Mouse (Mus musculus) splenic B cell, adult 2 months (primary cell): ENCODE data around the gene Helq.
A peak's percentile ranks its signal among the peaks of the same experiment; 100 is the strongest.

Experiments
- DNase-seq: peaks from one replicate; pipeline ENCODE4 v3.0.0-alpha.2; 2011; ENCODE audit warnings: low read depth, low spot score
- H3K27me3 ChIP-seq: 2 replicates; pipeline ENCODE4 v1.6.1; 2012; ENCODE audit warnings: mild to moderate bottlenecking, low read length, moderate library complexity, mixed read lengths; ENCODE audit not compliant: control insufficient read depth, poor library complexity, insufficient read depth, severe bottlenecking
- H3K36me3 ChIP-seq: 2 replicates; pipeline ENCODE4 v1.6.1; 2012; ENCODE audit warnings: mild to moderate bottlenecking, low read length, moderate library complexity, mixed read lengths; ENCODE audit not compliant: control insufficient read depth, poor library complexity, insufficient read depth, severe bottlenecking

Helq gene

DNA sequence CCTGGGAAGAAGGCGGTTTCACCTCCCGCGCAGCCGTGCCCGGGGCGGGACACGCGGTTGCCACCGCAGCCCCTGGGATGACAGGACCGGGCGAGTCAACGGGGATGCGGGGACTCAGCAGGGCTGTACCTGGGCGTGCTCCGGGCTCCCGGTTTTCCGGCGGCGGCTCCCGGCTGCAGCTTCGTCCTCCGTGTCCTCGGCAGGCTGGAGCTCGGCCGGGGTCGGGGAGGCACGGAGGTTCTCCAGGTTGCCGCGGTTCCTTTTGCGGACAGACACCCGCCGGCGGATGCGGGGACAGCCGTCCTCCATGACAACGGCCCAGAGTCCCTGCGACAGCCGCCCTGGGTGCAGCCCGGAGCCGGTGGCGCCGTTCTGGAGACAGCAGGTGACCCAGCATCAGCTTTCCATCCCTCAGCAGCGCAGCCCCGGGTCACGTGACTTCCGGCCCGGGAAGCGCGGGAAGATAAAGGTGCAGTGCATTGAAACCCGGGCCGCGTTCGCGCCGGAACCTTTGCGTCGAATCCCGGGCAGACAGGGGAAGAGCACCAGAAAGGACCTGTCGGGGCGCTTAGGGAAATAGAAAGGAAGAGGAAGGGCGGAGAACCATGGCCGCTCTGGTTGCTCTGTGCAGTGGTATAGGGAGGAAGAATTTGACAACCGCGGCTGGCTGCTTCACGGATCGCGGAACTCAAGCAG is at the start of gene Helq, which contains the start of gene Mrps18c:
Helq (minus strand) TSS at position 434 of the 696 bp plus-strand sequence.
Mrps18c (plus strand) TSS at position 463 of the 696 bp plus-strand sequence.
- no peaks in the 10 kb centered on the region for H3K27me3 ChIP-seq
- peak; percentile 82 for DNase-seq
- peaks cover 6% of the 10 kb centered on the region; the same call in 1 of the 2 replicates for H3K36me3 ChIP-seq

DNA sequence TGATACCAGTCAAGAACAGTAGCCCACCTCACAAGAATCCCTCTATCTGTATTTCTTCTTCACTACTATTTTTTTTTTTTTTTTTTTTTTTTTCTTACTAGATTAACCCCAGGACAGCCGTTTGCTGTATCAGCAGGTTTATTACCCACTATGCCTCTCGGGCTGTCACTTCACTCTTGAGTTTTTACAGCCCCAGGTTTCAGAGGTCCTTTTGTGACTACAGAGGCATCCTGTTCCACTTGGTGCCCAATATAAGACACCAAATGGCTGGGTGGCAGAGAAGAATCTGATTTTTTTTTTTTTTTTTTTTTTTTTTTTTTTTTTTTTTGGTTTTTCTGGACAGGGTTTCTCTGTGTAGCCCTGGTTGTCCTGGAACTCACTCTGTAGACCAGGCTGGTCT is 48.7 kb upstream of the Helq start:
- H3K36me3 ChIP-seq = peaks cover 1% of the 10 kb centered on the region; the same call in 1 of the 2 replicates
- DNase-seq = no peak
- no peaks in the 10 kb centered on the region for H3K27me3 ChIP-seq

DNA sequence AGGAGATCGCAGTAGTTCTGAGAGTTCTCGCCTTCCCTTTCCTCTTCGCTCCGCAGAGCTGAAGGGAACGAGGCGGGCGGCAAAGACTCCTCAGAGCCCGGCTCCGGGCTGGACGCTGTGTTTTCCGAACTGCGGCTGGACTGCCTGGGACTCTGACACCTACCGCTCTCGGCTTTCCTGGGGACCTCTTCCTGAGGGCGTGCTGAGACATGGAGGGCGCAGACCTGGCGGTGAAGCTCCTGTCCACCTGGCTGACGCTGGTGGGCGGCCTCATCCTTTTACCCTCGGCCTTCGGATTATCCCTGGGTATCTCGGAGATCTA is 48.2 kb upstream of the Helq start:
- no peak for DNase-seq

DNA sequence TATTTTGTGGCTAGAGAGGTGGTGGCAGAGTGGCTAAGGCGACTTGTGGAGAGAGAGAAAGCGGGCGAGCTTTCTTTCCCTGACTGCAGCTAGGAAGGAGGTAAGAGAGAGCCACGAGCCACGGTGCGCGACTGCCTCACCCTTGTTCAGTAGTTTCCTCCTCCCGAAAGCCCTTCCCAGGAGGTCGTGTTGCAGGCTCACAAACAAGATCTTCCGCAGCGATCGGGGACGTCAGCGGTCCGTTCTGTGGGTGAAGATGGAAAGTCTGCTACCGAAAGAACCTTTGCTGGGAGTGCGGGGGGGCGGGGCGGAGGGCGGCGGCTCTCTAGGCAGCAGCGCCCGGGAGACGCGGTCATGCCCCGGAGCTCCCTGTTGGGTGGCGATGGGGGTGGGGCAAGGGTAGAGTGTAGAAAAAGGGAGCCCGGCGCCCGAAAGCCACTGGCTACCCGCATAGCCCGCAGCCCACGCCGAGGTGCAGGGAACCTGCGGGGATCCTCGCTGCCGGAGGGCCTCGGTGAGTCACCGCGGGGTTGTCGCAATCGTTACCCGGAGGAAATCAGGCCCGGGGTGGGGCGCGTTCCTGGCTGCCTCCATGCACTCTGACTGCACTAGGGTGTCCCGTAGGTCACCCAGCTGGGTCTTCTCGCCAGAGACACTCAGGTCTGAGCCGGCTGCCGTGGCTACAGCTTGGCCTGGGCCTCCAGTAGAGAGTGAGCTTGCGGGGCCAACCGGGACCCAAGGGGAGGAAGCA is 47.6 kb upstream of the Helq start:
- H3K36me3 ChIP-seq = peaks cover 1% of the 10 kb centered on the region; the same call in 1 of the 2 replicates
- peak; percentile 73 for DNase-seq
- H3K27me3 ChIP-seq = no peaks in the 10 kb centered on the region

More for the DNA sequence above, 48.2 kb upstream of the Helq start:
- H3K27me3 ChIP-seq = no peaks in the 10 kb centered on the region
- H3K36me3 ChIP-seq = peaks cover 1% of the 10 kb centered on the region; the same call in 1 of the 2 replicates

DNA sequence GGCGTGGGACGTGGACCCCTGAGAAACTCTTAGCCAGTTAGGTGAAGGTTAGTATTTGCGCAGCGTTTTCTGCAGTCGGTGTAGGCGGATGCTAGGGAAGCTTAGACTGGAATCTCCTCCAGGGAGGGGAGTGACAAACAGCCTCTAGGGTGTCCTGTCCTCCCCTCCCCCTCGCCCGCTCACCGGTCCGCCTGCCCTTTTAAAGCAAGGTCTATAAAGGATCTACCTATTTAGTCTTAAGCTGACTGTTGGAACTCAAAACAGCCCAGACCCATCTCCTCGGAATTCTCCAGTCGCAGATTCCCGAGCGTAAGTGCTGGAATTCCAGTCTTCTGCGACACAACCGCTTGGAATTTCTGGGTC is 47.1 kb upstream of the Helq start, which contains the start of gene Gpat3:
Gpat3 (plus strand) TSS at position 229 of the 363 bp plus-strand sequence.
- no peaks in the 10 kb centered on the region for H3K27me3 ChIP-seq
- peak; percentile 27 for DNase-seq
- H3K36me3 ChIP-seq = peaks cover 1% of the 10 kb centered on the region; the same call in 1 of the 2 replicates

DNA sequence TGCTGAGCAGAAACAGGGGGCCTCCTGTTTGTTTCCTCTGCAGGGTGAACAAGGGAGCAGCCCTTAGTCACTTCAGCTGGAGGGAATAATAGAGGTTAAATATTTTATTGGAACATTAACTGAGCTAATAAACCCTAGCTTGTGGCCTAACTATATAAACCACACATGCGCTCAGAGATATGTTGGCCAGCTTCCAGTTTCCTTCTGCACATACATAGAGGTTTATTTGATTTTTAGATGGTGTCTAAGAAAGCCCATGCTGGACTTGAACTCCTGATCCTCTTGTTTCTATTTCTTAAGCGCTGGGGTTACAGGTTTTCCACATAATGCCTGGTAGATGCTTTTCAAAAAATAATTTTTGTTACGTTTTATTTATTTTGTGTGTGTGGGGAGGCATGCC is 46.1 kb upstream of the Helq start:
- Histone ChIP-seq H3K27me3 (no peaks in the 10 kb centered on the region), H3K36me3 (peaks cover 1% of the 10 kb centered on the region; the same call in 1 of the 2 replicates)
- no peak for DNase-seq

DNA sequence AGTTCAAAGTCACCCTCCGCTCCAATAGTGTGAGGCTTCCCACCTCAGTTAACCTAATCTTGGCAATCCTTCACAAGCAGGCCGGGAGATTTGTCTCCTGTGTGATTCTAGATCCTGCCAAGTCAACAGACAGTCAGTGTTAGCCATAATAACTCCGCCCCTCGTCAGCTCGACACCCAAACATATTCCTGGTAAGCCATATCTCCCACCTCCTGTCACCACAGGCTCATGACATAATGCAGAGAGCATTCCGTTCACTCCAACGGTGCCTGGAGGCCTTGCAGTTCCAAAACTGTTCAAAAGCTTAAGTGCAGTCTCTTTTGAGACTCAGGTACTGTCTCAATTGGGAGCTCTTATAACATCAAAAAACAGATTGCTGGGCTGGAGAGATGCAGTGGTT is 39.5 kb upstream of the Helq start:
- Histone ChIP-seq H3K36me3 (no peaks in the 10 kb centered on the region), H3K27me3 (no peaks in the 10 kb centered on the region)
- DNase-seq = no peak

DNA sequence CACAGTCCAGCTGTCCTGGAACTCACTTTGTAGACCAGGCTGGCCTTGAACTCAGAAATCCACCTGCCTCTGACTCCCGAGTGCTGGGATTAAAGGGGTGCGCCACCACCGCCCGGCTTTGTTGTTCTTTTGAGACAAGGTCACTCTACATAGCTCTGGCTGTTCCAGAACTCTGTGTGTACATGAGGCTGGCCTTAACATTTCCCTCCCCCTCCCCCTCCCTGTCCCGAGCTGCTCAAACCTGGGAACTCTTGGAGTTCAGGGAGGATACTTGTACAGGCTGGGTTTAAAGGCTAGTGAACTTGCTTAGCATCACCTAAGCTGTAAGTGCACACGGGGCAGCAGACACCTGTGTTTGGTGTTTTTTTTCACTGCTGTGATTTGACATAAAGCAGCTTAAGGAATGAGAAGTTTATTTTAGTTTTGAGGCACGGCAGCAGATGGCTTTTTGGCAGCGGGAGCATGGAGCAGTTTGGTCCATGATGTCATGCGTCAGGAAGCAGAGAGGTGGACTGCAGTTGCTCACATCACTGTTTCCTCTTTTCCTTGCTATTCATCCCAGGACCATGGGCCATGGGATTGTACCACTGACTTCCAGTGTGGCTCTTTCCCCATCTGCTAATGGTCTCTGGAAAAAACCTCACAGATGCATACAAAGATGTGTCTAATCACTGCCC is 37.6 kb upstream of the Helq start:
- Histone ChIP-seq H3K27me3 (no peaks in the 10 kb centered on the region), H3K36me3 (no peaks in the 10 kb centered on the region)
- DNase-seq = no peak

DNA sequence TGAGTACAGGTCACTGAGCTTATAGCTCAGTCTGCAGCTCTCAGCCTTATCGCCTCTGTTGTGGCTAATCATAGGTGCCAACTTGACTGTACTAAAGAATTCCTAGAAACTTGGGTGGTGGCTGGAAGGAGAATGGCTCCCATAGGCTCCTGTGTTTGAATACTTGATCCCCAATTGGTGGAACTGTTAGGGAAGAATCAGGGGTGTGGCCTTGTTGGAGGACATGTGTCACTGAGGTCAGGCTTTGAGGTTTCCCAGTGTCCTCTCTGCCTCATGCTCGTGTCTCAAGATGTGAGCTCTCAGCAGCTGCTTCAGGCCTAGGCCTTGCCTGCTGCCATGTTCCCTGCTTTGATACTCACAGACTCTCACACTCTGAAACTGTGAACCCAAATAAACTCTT is 35.4 kb upstream of the Helq start:
- no peak for DNase-seq
- no peaks in the 10 kb centered on the region for H3K27me3 ChIP-seq
- no peaks in the 10 kb centered on the region for H3K36me3 ChIP-seq

DNA sequence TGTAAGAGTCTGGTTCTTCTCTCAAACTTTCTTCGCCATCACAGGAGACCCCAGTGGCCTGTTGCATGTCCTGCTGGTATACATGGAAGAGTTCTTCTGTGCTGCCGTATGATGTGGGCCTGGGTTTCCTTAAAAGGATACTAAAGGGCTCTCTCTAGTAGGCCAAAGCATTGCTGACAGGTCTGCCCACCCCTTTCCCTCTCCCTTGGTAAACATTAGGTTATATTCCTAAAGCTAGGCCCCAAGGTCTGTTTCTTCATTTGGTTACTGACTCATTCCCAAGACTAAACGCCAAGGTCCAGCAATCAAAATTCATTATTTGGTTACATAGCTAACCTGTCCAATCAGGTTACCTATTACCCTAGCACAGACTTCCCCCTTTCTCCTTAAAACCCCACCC is 34.3 kb upstream of the Helq start:
- Histone ChIP-seq H3K36me3 (no peaks in the 10 kb centered on the region), H3K27me3 (no peaks in the 10 kb centered on the region)
- DNase-seq = no peak

DNA sequence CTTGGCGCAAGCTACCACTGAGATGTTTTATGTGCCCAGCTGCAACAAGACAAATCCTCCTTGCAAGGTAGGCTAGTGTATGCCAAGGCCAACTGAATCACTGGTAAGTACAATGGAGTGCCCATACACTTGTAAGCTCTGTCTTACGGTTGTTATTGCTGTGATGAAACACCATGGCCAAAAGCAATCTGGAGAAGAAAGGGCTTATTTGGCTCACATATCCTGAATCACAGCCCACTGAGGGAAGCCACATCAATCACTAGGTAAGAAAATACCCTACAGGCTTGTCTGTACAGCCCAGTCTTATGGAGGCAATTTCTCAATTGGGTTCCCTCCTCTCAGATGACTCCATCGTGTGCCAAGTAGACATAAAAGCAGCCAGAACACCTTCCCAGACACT is 30.3 kb upstream of the Helq start:
- Histone ChIP-seq H3K27me3 (no peaks in the 10 kb centered on the region), H3K36me3 (no peaks in the 10 kb centered on the region)
- no peak for DNase-seq

DNA sequence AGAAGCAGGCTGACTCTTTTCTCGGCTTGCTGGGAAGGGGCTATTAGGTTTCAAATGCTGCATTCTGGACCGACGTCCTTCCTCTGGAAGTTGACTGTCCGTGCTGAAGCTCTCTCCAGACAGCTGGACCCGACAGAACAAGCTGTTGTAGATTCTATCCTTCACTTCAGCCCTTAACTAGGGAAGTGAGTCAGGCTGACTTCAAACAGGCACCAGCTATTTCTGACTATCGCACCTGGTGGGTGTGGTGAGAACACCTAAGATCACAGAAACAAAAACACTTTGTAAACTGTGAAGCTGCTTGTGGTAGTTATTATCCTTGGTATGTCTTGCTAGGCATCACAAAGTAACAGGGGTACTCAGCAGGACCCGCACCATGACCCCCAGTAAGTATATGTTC is 28.1 kb upstream of the Helq start:
- DNase-seq = no peak
- no peaks in the 10 kb centered on the region for H3K36me3 ChIP-seq

DNA sequence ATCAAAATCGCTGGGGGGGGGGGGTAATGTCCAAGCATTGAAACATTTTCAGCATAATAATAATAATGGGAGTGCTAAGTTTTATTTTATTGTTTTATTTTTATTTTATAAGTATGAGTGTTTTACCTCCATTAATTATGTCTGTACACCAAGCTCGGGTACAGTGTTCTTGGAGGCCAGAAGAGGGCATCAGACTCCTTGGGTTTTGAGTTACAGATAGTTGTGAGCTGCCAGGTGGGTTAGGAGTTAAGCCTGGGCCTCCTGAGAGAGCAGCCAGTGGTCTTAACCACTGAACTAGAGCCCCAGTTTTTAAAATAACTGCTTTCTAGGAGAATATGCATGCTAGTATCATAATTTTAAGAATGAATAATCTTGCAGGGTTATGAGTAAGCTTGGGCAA is 27.6 kb upstream of the Helq start:
- DNase-seq = peak; percentile 72
- no peaks in the 10 kb centered on the region for H3K27me3 ChIP-seq
- no peaks in the 10 kb centered on the region for H3K36me3 ChIP-seq

More for the DNA sequence above, 28.1 kb upstream of the Helq start:
- H3K27me3 ChIP-seq = no peaks in the 10 kb centered on the region

DNA sequence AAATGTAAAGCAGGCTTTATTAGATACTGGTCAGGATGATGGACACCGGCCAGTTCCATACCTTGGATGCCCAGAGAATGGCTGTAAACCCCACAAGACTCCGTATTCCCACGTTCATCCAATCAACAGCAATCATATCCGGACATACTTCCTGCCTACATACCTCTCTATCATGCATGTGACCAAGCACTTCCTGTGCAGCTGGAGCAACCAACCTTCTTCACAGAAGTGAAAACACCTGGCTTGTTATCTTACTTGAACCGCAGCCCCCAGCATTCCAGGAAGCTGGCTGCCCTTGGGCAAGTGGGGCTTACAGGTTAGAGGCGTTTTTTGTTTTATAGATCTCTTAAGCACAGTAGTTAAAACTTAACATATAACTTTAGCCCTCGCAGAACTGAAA is 24.4 kb upstream of the Helq start:
- no peak for DNase-seq
- no peaks in the 10 kb centered on the region for H3K36me3 ChIP-seq
- no peaks in the 10 kb centered on the region for H3K27me3 ChIP-seq

DNA sequence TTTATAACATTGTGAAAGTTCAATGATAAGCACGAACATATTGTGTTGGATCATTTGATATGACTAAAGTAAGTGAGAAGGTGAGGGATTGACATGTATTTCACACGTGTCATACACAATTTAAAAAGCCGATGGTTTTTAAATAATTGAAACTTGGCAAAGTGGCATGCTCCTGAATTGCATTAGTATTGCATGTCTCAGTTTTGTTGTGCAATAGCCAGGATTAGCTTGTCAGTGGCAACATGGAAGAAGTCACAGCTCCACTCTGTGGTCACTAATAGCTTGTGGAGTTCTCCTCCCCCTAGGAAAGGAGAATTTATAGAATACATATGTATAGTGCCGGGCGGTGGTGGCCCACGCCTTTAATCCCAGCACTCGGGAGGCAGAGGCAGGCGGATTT is 23.0 kb upstream of the Helq start:
- DNase-seq = no peak
- no peaks in the 10 kb centered on the region for H3K27me3 ChIP-seq

More for the DNA sequence above, 23.0 kb upstream of the Helq start:
- no peaks in the 10 kb centered on the region for H3K36me3 ChIP-seq
